Mouse (Mus musculus): ENCODE data around the gene Txnrd1. TPM values are rescaled to one million over a fixed set of nuclear protein-coding genes. Genes with fewer than 3 reads are reported as not detected.
A peak's percentile ranks its signal among the peaks of the same experiment; 100 is the strongest.

Txnrd1 gene
- polyA plus RNA-seq (2014; fragmentation: Nextera tagmentation; extraction: Ambion mirVana) = 170 and 176 TPM in 2 replicates

DNA sequence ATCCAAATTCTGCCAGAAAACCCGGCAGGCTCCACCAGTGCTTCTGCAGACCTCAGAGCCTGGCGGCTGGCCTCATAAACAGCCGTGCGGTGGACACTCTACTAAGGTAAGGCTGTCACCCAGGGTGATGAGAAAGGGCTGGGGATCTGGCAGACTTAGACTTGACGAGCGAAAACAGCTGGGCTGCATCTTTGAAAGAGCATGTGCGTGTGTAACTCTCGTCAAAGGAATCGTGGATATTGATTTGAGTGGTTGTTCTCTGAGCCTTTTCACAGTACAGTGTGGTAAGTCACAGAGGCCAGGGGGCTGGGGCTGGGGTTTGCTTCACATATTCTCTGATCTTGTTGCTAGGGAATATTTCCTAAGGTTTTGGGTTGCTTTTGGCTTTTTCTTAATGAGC is at the start of gene Txnrd1:
Gene Txnrd1 (plus strand): TSS at position 26 of the 400 bp plus-strand sequence.
- Histone ChIP-seq H3K4me3 (ENCODE audit: low read depth, low read length) (no peak within 1 kb of the TSS), H3K9ac (ENCODE audit: low read length) (no peak within 1 kb of the TSS), H3K36me3 (ENCODE audit: control insufficient read depth, insufficient read depth, low read length) (no peaks in the 10 kb centered on the region), H3K27ac (replicated peaks; ENCODE audit: low read depth, low read length) (no peak within 1 kb of the TSS), H3K9me3 (ENCODE audit: control insufficient read depth, low read length) (no peaks in the 10 kb centered on the region), H3K27me3 (ENCODE audit: control insufficient read depth, insufficient read depth, low read length) (no peaks in the 10 kb centered on the region), H3K4me2 (ENCODE audit: low read depth, severe bottlenecking) (no peak within 1 kb of the TSS), H3K4me1 (ENCODE audit: control insufficient read depth, insufficient read depth, low read length) (0 out of 2 replicates have a peak, but pooled peaks cover 2% of the 10 kb centered on the region)
- ATAC-seq (ENCODE audit: insufficient number of reproducible peaks, low FRiP score, low TSS enrichment, low read depth) (no peak), DNase-seq (ENCODE audit: low spot score) (no peak)
- 43% methylated on average over 9 of the region's 9 CpGs for WGBS

DNA sequence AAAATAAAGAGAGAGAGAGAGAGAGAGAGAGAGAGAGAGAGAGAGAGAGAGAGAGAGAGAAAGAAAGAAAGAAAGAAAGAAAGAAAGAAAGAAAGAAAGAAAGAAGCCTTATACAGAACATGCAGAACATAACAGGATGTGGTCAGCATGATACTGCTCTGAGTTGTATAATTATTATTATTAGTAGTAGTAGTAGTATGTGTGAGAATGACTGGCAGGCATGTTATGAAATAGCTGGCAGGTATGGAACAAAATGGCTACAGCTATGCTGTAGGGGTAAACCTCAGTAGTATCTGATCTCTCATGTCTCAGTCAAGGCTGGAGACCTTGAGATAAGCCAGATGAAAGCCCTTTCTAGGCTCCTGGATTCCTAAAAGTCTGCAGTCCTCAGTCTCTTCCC is 44.6 kb upstream of the Txnrd1 start:
- Histone ChIP-seq H3K27me3 (ENCODE audit: control insufficient read depth, insufficient read depth, low read length) (no peaks in the 10 kb centered on the region), H3K9ac (ENCODE audit: low read length) (no peak overlapping the region), H3K4me1 (ENCODE audit: control insufficient read depth, insufficient read depth, low read length) (no peaks in the 10 kb centered on the region), H3K36me3 (ENCODE audit: control insufficient read depth, insufficient read depth, low read length) (no peaks in the 10 kb centered on the region), H3K27ac (replicated peaks; ENCODE audit: low read depth, low read length) (no peak overlapping the region), H3K4me3 (ENCODE audit: low read depth, low read length) (no peak overlapping the region), H3K9me3 (ENCODE audit: control insufficient read depth, low read length) (no peaks in the 10 kb centered on the region), H3K4me2 (ENCODE audit: low read depth, severe bottlenecking) (no peak overlapping the region)
- ATAC-seq (ENCODE audit: insufficient number of reproducible peaks, low FRiP score, low TSS enrichment, low read depth) (no peak), DNase-seq (ENCODE audit: low spot score) (no peak)

- 92% methylated on average over 5 of the region's 5 CpGs for WGBS
- H3K4me1 ChIP-seq (ENCODE audit: control insufficient read depth, insufficient read depth, low read length) = 0 out of 2 replicates have a peak, but pooled peaks cover 3% of the 10 kb centered on the region
- no peaks in the 10 kb centered on the region for H3K9me3 ChIP-seq (ENCODE audit: control insufficient read depth, low read length)
- no peak overlapping the region for H3K27ac ChIP-seq (replicated peaks; ENCODE audit: low read depth, low read length)
- H3K4me3 ChIP-seq (ENCODE audit: low read depth, low read length) = no peak overlapping the region
- no peak for ATAC-seq (ENCODE audit: insufficient number of reproducible peaks, low FRiP score, low TSS enrichment, low read depth)
- H3K9ac ChIP-seq (ENCODE audit: low read length) = no peak overlapping the region
- no peaks in the 10 kb centered on the region for H3K36me3 ChIP-seq (ENCODE audit: control insufficient read depth, insufficient read depth, low read length)
- no peak overlapping the region for H3K4me2 ChIP-seq (ENCODE audit: low read depth, severe bottlenecking)
- DNase-seq (ENCODE audit: low spot score) = no peak
- H3K27me3 ChIP-seq (ENCODE audit: control insufficient read depth, insufficient read depth, low read length) = no peaks in the 10 kb centered on the region
Measured at GRCm38 (mm10) chr10:82790504-82790903, 43.2 kb upstream of the Txnrd1 start.

- H3K4me3 ChIP-seq (ENCODE audit: low read depth, low read length) = no peak overlapping the region
- no peaks in the 10 kb centered on the region for H3K27me3 ChIP-seq (ENCODE audit: control insufficient read depth, insufficient read depth, low read length)
- H3K4me1 ChIP-seq (ENCODE audit: control insufficient read depth, insufficient read depth, low read length) = 0 out of 2 replicates have a peak, but pooled peaks cover 3% of the 10 kb centered on the region
- no peaks in the 10 kb centered on the region for H3K36me3 ChIP-seq (ENCODE audit: control insufficient read depth, insufficient read depth, low read length)
- H3K4me2 ChIP-seq (ENCODE audit: low read depth, severe bottlenecking) = no peak overlapping the region
- H3K9ac ChIP-seq (ENCODE audit: low read length) = no peak overlapping the region
- no peak for DNase-seq (ENCODE audit: low spot score)
- no peak overlapping the region for H3K27ac ChIP-seq (replicated peaks; ENCODE audit: low read depth, low read length)
- no peaks in the 10 kb centered on the region for H3K9me3 ChIP-seq (ENCODE audit: control insufficient read depth, low read length)
- 89% methylated on average over 3 of the region's 3 CpGs for WGBS
- no peak for ATAC-seq (ENCODE audit: insufficient number of reproducible peaks, low FRiP score, low TSS enrichment, low read depth)
Measured at GRCm38 (mm10) chr10:82791713-82792112, 42.0 kb upstream of the Txnrd1 start.

DNA sequence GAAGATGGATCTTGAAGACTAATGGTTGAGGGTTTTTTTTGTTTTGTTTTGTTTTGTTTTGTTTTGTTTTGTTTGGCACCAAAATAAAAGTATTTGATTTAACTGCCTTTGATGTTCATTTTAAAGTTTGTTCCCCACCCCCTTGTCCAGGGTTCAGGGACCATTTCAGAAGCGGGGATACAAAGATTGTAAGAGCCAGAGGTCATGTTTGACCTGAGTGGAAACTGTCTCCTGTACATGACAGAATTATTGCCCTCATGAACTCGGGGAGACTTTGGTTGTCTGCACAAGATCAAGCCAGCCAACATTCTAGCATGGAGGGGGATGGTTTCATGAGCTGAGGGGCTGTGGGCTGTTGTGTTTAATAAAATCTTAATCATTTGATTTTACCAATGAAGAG is 41.4 kb upstream of the Txnrd1 start:
- Histone ChIP-seq H3K27ac (replicated peaks; ENCODE audit: low read depth, low read length) (no peak overlapping the region), H3K36me3 (ENCODE audit: control insufficient read depth, insufficient read depth, low read length) (no peaks in the 10 kb centered on the region), H3K9ac (ENCODE audit: low read length) (no peak overlapping the region), H3K4me2 (ENCODE audit: low read depth, severe bottlenecking) (no peak overlapping the region), H3K9me3 (ENCODE audit: control insufficient read depth, low read length) (no peaks in the 10 kb centered on the region), H3K27me3 (ENCODE audit: control insufficient read depth, insufficient read depth, low read length) (no peaks in the 10 kb centered on the region), H3K4me1 (ENCODE audit: control insufficient read depth, insufficient read depth, low read length) (0 out of 2 replicates have a peak, but pooled peaks cover 3% of the 10 kb centered on the region), H3K4me3 (ENCODE audit: low read depth, low read length) (no peak overlapping the region)
- ATAC-seq (ENCODE audit: insufficient number of reproducible peaks, low FRiP score, low TSS enrichment, low read depth) = no peak
- 56% methylated on average over 2 of the region's 2 CpGs for WGBS
- no peak for DNase-seq (ENCODE audit: low spot score)

DNA sequence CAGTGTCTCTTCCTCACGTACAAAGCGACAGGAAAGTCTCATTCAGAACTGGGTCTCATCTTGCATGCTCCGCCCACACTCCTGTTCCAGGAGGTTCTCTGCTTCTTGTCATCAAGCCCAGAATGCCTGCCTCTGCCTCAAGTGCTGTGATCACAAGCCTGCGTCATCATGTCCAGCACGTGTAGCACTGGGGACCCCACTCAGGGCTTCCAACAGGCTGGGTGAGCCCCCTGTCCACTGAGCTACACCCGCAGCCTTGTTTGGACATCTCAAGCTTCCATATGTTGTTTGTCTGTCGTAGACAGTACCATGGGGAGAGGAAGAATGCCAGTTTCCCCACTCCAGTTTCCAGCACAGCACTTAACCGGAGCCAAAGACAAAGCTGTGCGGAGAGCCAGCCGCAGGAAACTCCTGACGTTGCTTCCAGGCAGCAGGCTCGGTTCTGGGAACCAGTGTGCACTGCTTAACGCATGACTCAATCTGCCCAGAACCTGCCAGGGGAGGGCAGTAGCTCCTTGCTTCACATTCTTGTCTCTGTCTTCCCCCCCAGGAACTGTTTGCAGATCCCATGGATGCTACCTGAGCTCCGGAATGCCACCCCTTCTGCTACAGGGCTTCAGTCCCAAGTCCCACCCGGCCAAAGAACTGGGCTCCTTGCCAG is 38.5 kb upstream of the Txnrd1 start:
- Histone ChIP-seq H3K4me2 (ENCODE audit: low read depth, severe bottlenecking) (no peak overlapping the region), H3K4me1 (ENCODE audit: control insufficient read depth, insufficient read depth, low read length) (0 out of 2 replicates have a peak, but pooled peaks cover 3% of the 10 kb centered on the region), H3K4me3 (ENCODE audit: low read depth, low read length) (no peak overlapping the region), H3K27ac (replicated peaks; ENCODE audit: low read depth, low read length) (no peak overlapping the region), H3K36me3 (ENCODE audit: control insufficient read depth, insufficient read depth, low read length) (no peaks in the 10 kb centered on the region), H3K27me3 (ENCODE audit: control insufficient read depth, insufficient read depth, low read length) (no peaks in the 10 kb centered on the region), H3K9me3 (ENCODE audit: control insufficient read depth, low read length) (no peaks in the 10 kb centered on the region), H3K9ac (ENCODE audit: low read length) (no peak overlapping the region)
- DNase-seq (ENCODE audit: low spot score) (no peak), ATAC-seq (ENCODE audit: insufficient number of reproducible peaks, low FRiP score, low TSS enrichment, low read depth) (peak; percentile 72; the same call in 1 of the 2 replicates)
- WGBS = 41% methylated on average over 15 of the region's 15 CpGs

DNA sequence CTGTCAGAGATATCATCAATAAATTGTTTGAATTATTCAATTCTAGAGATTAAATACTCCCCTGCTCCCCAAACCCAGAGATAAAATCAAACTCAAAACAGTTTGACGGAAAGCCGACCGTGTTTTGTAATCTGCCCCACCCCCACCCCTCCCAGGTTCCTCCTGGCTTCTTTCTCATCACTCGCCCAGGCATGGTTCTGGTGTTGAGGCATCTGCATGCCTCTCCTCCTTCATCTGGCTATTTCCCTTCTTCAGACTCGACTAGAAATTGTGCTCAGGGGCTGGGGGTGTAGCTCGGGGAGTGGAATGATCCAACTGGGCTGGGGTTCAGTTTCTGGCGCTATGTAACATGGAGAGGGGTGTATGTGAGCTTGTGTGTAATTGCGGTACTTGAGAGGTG is 38.0 kb upstream of the Txnrd1 start:
- H3K9me3 ChIP-seq (ENCODE audit: control insufficient read depth, low read length) = no peaks in the 10 kb centered on the region
- ATAC-seq (ENCODE audit: insufficient number of reproducible peaks, low FRiP score, low TSS enrichment, low read depth) (no peak), DNase-seq (ENCODE audit: low spot score) (no peak)
- H3K4me3 ChIP-seq (ENCODE audit: low read depth, low read length) = no peak overlapping the region
- H3K27me3 ChIP-seq (ENCODE audit: control insufficient read depth, insufficient read depth, low read length) = no peaks in the 10 kb centered on the region
- H3K27ac ChIP-seq (replicated peaks; ENCODE audit: low read depth, low read length) = no peak overlapping the region
- 0 out of 2 replicates have a peak, but pooled peaks cover 3% of the 10 kb centered on the region for H3K4me1 ChIP-seq (ENCODE audit: control insufficient read depth, insufficient read depth, low read length)
- WGBS = 52% methylated on average over 8 of the region's 8 CpGs
- H3K9ac ChIP-seq (ENCODE audit: low read length) = no peak overlapping the region
- H3K4me2 ChIP-seq (ENCODE audit: low read depth, severe bottlenecking) = no peak overlapping the region
- no peaks in the 10 kb centered on the region for H3K36me3 ChIP-seq (ENCODE audit: control insufficient read depth, insufficient read depth, low read length)

GRCm38 (mm10) chr10:82796471-82797118 is 37.2 kb upstream of the Txnrd1 start:
- Histone ChIP-seq H3K27ac (replicated peaks; ENCODE audit: low read depth, low read length) (no peak overlapping the region), H3K27me3 (ENCODE audit: control insufficient read depth, insufficient read depth, low read length) (no peaks in the 10 kb centered on the region), H3K9ac (ENCODE audit: low read length) (no peak overlapping the region), H3K4me1 (ENCODE audit: control insufficient read depth, insufficient read depth, low read length) (0 out of 2 replicates have a peak, but pooled peaks cover 3% of the 10 kb centered on the region), H3K4me3 (ENCODE audit: low read depth, low read length) (no peak overlapping the region), H3K9me3 (ENCODE audit: control insufficient read depth, low read length) (no peaks in the 10 kb centered on the region), H3K36me3 (ENCODE audit: control insufficient read depth, insufficient read depth, low read length) (no peaks in the 10 kb centered on the region), H3K4me2 (ENCODE audit: low read depth, severe bottlenecking) (no peak overlapping the region)
- ATAC-seq (ENCODE audit: insufficient number of reproducible peaks, low FRiP score, low TSS enrichment, low read depth) (no peak), DNase-seq (ENCODE audit: low spot score) (no peak)
- whole genome bisulfite sequencing = 47% methylated on average over 12 of the region's 12 CpGs
